In the genomic region with DNA sequence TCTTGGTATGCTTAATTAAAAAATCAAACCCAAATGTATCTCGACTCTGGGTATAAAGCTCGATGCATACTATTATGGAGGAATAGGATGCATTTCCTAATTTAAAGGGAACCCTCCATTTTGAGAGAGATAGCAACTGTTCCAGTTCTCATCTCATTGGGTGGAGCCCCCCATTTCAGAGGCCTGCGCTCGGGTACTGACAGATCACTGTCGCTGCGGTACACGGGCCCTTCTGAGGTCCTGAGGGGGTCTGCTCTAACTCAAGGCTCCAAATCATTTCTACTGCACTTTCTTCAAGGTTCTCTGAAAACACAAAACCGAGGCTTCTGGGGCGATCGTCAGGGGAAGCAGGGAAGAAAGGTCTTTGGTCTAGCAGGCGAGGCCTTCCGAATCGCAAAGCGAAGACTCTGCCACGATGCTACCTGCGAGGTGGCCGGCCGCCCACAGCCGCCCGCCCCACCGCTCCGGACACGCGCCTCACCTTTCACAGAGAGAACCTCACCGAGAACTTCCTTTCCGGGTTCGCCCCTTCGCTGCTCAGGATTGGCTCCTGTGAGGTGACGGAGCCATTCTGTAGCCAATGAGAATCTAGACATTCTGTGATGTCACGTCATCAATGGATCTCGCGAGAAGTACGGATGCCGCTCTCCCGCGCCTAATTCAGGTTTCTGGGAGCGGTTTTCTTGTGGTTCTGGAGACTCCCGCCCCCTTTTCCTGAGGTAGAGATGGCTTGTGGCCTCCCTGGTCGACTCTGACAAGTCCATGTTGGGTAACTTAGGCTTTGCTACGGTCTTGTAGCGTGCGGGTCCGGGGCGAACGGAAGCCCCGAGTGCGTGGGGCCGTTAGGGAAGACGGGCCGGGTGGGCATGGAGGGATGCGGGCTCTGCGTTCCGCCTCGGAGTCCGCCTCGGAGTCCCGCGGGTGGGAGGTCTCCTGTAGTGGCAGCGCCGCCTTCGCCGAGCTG, we compare ENCODE assay signal across 8 mouse cellular contexts. TPM values are rescaled to one million over a fixed set of nuclear protein-coding genes. Genes with fewer than 3 reads are reported as not detected.
A peak's percentile ranks its signal among the peaks of the same experiment; 100 is the strongest.
DNase-seq lines count a peak whose midpoint lies in the region; ATAC-seq lines count a peak whose summit lies in the region.

A gene (plus strand): TSS at position 616 of the 964 bp plus-strand sequence.
A gene (minus strand): TSS at position 818 of the 964 bp plus-strand sequence.

- H3K36me3 ChIP-seq in heart, embryonic 13.5 days = peaks cover 60% of the 10 kb centered on the region
- H3K36me3 ChIP-seq in liver, embryonic 12.5 days = peaks cover 64% of the 10 kb centered on the region
- peaks cover 19% of the 10 kb centered on the region for H3K36me3 ChIP-seq in stomach, embryonic 15.5 days

- H3K4me3 ChIP-seq in brown adipose tissue, adult 24 weeks (ENCODE audit: insufficient read depth, low read depth, low read length) = peak within 1 kb of the TSS; percentile 92
- peak within 1 kb of the TSS; percentile 77 for H3K4me3 ChIP-seq in heart, embryonic 13.5 days
- peak within 1 kb of the TSS; percentile 83 for H3K4me3 ChIP-seq in liver, embryonic 12.5 days
- peak within 1 kb of the TSS; percentile 63 for H3K4me3 ChIP-seq in stomach, embryonic 15.5 days (replicated peaks)

- no peaks in the 10 kb centered on the region for H3K27me3 ChIP-seq in heart, embryonic 13.5 days (replicated peaks)
- no peaks in the 10 kb centered on the region for H3K27me3 ChIP-seq in liver, embryonic 12.5 days (replicated peaks)
- H3K27me3 ChIP-seq in stomach, embryonic 15.5 days (replicated peaks) = no peaks in the 10 kb centered on the region

- peak within 1 kb of the TSS; percentile 88 for H3K27ac ChIP-seq in brown adipose tissue, adult 24 weeks (replicated peaks; ENCODE audit: low read depth, low read length)
- H3K27ac ChIP-seq in heart, embryonic 13.5 days (replicated peaks) = peak within 1 kb of the TSS; percentile 94
- H3K27ac ChIP-seq in liver, embryonic 12.5 days = peak within 1 kb of the TSS; percentile 91
- peak within 1 kb of the TSS; percentile 92 for H3K27ac ChIP-seq in stomach, embryonic 15.5 days

- peak; percentile 93 for ATAC-seq in heart, embryonic 13.5 days (ENCODE audit: extremely low read depth, insufficient number of reproducible peaks, low FRiP score, low TSS enrichment)
- peak; percentile 98 for ATAC-seq in liver, embryonic 12.5 days
- ATAC-seq in stomach, embryonic 15.5 days (ENCODE audit: insufficient read depth, low FRiP score, low read depth) = peak; percentile 99

- DNase-seq in CD4-positive, CD25-positive, alpha-beta regulatory T cell, adult 2 months (ENCODE audit: low read depth, low spot score) = peak; percentile 96
- peak; percentile 71 for DNase-seq in fat pad, adult 2 months (ENCODE audit: extremely low read depth, low read depth, low spot score)
- peak; percentile 95 for DNase-seq in kidney, postnatal 10 days
- DNase-seq in natural killer cell, adult 2 months (ENCODE audit: low spot score in 2 of 2) = peak; percentile 93

- H3K9ac ChIP-seq in heart, embryonic 13.5 days = peak within 1 kb of the TSS; percentile 93
- H3K9ac ChIP-seq in liver, embryonic 12.5 days = peak within 1 kb of the TSS; percentile 90
- H3K9ac ChIP-seq in stomach, embryonic 15.5 days = peak within 1 kb of the TSS; percentile 91

- peak within 1 kb of the TSS; percentile 87 for H3K4me2 ChIP-seq in heart, embryonic 13.5 days
- peak within 1 kb of the TSS; percentile 86 for H3K4me2 ChIP-seq in liver, embryonic 12.5 days
- peak within 1 kb of the TSS; percentile 76 for H3K4me2 ChIP-seq in stomach, embryonic 15.5 days

- no peaks in the 10 kb centered on the region; the same call in 1 of the 2 replicates for H3K4me1 ChIP-seq in brown adipose tissue, adult 24 weeks (ENCODE audit: control insufficient read depth, insufficient read depth, insufficient read length, low read length)
- peaks cover 10% of the 10 kb centered on the region for H3K4me1 ChIP-seq in heart, embryonic 13.5 days
- peaks cover 13% of the 10 kb centered on the region for H3K4me1 ChIP-seq in liver, embryonic 12.5 days
- no peaks in the 10 kb centered on the region for H3K4me1 ChIP-seq in stomach, embryonic 15.5 days

- H3K9me3 ChIP-seq in heart, embryonic 13.5 days = no peaks in the 10 kb centered on the region
- no peaks in the 10 kb centered on the region for H3K9me3 ChIP-seq in liver, embryonic 12.5 days (replicated peaks)
- no peaks in the 10 kb centered on the region for H3K9me3 ChIP-seq in stomach, embryonic 15.5 days

- under 1% methylated on average over 62 of the region's 62 CpGs for WGBS in heart, embryonic 13.5 days
- WGBS in liver, embryonic 12.5 days (ENCODE audit: insufficient replicate concordance) = under 1% methylated on average over 62 of the region's 62 CpGs
- under 1% methylated on average over 62 of the region's 62 CpGs for WGBS in stomach, embryonic 15.5 days

RNA-seq across cellular contexts. Expression of the first gene that starts in this region (rescaled TPM):
- 8.2 and 15.4 TPM in 2 replicates for polyA plus RNA-seq in brown adipose tissue, adult 24 weeks (2012; ENCODE audit: insufficient read depth, insufficient read length, missing spikeins)
- 13.6 and 14.9 TPM in 2 replicates for polyA plus RNA-seq in heart, embryonic 13.5 days (2015; fragmentation: Nextera tagmentation; extraction: Ambion mirVana)
- 26.7 and 31.1 TPM in 2 replicates for polyA plus RNA-seq in liver, embryonic 12.5 days (2016; fragmentation: Nextera tagmentation; extraction: Ambion mirVana)
- 20.2 and 24.7 TPM in 2 replicates for polyA plus RNA-seq in stomach, embryonic 15.5 days (2015; fragmentation: Nextera tagmentation; extraction: Ambion mirVana)

RNA-seq across cellular contexts. Expression of the second gene that starts in this region (rescaled TPM):
- 8.8 and 9.1 TPM in 2 replicates for polyA plus RNA-seq in brown adipose tissue, adult 24 weeks (2012; ENCODE audit: insufficient read depth, insufficient read length, missing spikeins)
- 20.7 and 25.9 TPM in 2 replicates for polyA plus RNA-seq in heart, embryonic 13.5 days (2015; fragmentation: Nextera tagmentation; extraction: Ambion mirVana)
- polyA plus RNA-seq in liver, embryonic 12.5 days (2016; fragmentation: Nextera tagmentation; extraction: Ambion mirVana) = 38.4 and 44.0 TPM in 2 replicates
- 39.6 and 42.6 TPM in 2 replicates for polyA plus RNA-seq in stomach, embryonic 15.5 days (2015; fragmentation: Nextera tagmentation; extraction: Ambion mirVana)

Comparison
In these comparisons a context has a peak if more than half of its experiments do, and no peak if none do; other contexts are left out.
1. Peak in every context shown above with its lines: DNase-seq, ATAC-seq, H3K4me3 ChIP-seq and H3K27ac ChIP-seq.